Mouse (Mus musculus) liver, adult 2 months (tissue): ENCODE data around the gene Nt5c2. TPM values are rescaled to one million over a fixed set of nuclear protein-coding genes. Genes with fewer than 3 reads are reported as not detected.
A peak's percentile ranks its signal among the peaks of the same experiment; 100 is the strongest.

ENCODE experiments used
- DNase-seq: peaks from one replicate; pipeline ENCODE4 v3.0.0-alpha.2; 2011; ENCODE audit warnings: low read depth, low spot score; ENCODE audit errors: extremely low read depth
- H3K27ac ChIP-seq: fragments of 200-500 bp; replicated peaks from 2 replicates; pipeline ENCODE4 v1.5.1; 2012; ENCODE audit warnings: low read depth, mild to moderate bottlenecking, control low read depth, inconsistent platforms, low read length; ENCODE audit not compliant: insufficient read depth
- H3K27me3 ChIP-seq: fragments of 200-500 bp; 2 replicates; pipeline ENCODE4 v1.6.1; 2012; ENCODE audit warnings: mild to moderate bottlenecking, moderate library complexity, low read length, inconsistent platforms; ENCODE audit not compliant: control insufficient read depth, insufficient read depth
- H3K36me3 ChIP-seq: fragments of 200-500 bp; 2 replicates; pipeline ENCODE4 v1.6.1; 2012; ENCODE audit warnings: low read length, inconsistent platforms; ENCODE audit not compliant: control insufficient read depth, insufficient read depth
- H3K4me1 ChIP-seq: fragments of 200-500 bp; 2 replicates; pipeline ENCODE4 v1.6.1; 2011; ENCODE audit warnings: low read length; ENCODE audit not compliant: control insufficient read depth, insufficient read depth
- H3K4me3 ChIP-seq: fragments of 200-500 bp; 2 replicates; pipeline ENCODE4 v1.5.1; 2011; ENCODE audit warnings: low read depth, mild to moderate bottlenecking, control low read depth, low read length, moderate library complexity; ENCODE audit not compliant: insufficient read depth
- H3K79me2 ChIP-seq: fragments of 200-500 bp; 2 replicates; pipeline ENCODE4 v1.6.1; 2012; ENCODE audit warnings: inconsistent platforms, mild to moderate bottlenecking, low read length, moderate library complexity; ENCODE audit not compliant: control insufficient read depth, insufficient read depth
- H3K9ac ChIP-seq: fragments of 200-500 bp; 2 replicates; pipeline ENCODE4 v1.6.1; 2012; ENCODE audit warnings: low read depth, mild to moderate bottlenecking, control low read depth, inconsistent platforms, low read length
- CTCF ChIP-seq: fragments of 200-500 bp; IDR thresholded peaks from 2 replicates; pipeline ENCODE4 v1.5.1; 2011; ENCODE audit warnings: low read depth, low read length, control low read depth
- POLR2A ChIP-seq: fragments of 200-500 bp; IDR thresholded peaks from 2 replicates; pipeline ENCODE4 v1.6.1; 2011; ENCODE audit warnings: low read length, control low read depth; ENCODE audit not compliant: insufficient read depth; ENCODE audit errors: extremely low read depth
- whole genome bisulfite sequencing: fragments of 180-500 bp; shearing (Covaris S2); methylation state at CpG from one replicate; pipeline ENCODE4 v1.1.7; 2018; 5-methylcytosine and 5-hydroxymethylcytosine counted together
- polyA plus RNA-seq: library from polyadenylated mRNA; depleted of rRNA; stranded (reverse); fragments of >200 nt; gene quantifications from 2 replicates; pipeline ENCODE4 v1.2.3, GENCODE M21; 2012
- total RNA-seq: library from RNA; depleted of rRNA; stranded (reverse); fragments of >200 nt; gene quantifications from 2 replicates; pipeline ENCODE4 v1.2.3, GENCODE M21; 2014

Nt5c2 gene
- total and polyA plus RNA-seq, 2 experiments, result 7.5 to 12.6 TPM

GRCm38 (mm10) chr19:47049840-47050239 is 34.9 kb upstream of the Nt5c2 start:
- no peak for DNase-seq
- no peak for TF ChIP-seq CTCF
- TF ChIP-seq POLR2A, result no peak
- H3K4me3 ChIP-seq, result no peak overlapping the region; the same call in 1 of the 2 replicates
- no peak overlapping the region for H3K9ac ChIP-seq
- H3K4me1 ChIP-seq, result peaks cover 11% of the 10 kb centered on the region
- WGBS, result 8% methylated on average over 7 of the region's 7 CpGs
- H3K79me2 ChIP-seq, result peaks cover 4% of the 10 kb centered on the region; the same call in 1 of the 2 replicates
- peaks cover 10% of the 10 kb centered on the region; the same call in 1 of the 2 replicates for H3K36me3 ChIP-seq
- H3K27ac ChIP-seq, result no peak overlapping the region
- H3K27me3 ChIP-seq, result no peaks in the 10 kb centered on the region

DNA sequence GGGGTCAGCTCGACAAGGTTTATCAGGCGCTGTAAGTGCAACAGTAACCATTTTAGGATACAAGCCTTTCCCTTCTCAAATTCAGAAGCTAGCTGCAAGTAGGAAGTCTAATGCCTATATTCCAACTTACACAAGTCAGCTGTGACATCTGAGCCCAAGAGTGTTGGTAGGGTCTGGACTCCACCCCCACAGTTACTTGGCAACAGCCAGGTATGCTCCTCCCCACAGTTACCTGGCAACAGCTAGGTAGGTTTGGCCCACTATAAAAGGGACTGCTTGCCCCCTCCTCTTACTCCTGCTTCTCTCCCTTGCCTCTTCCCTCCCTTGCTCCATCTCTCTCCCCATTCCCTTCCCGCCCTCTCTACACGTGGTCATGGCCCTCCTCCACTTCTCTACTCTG is 34.1 kb upstream of the Nt5c2 start:
- Histone ChIP-seq H3K4me3 (no peak overlapping the region), H3K4me1 (peaks cover 11% of the 10 kb centered on the region), H3K27me3 (no peaks in the 10 kb centered on the region), H3K9ac (no peak overlapping the region), H3K27ac (no peak overlapping the region), H3K79me2 (peaks cover 4% of the 10 kb centered on the region; the same call in 1 of the 2 replicates), H3K36me3 (peaks cover 10% of the 10 kb centered on the region; the same call in 1 of the 2 replicates)
- TF ChIP-seq CTCF (no peak), POLR2A (no peak)
- DNase-seq, result no peak
- WGBS, result 76% methylated on average over 4 of the region's 4 CpGs

- Histone ChIP-seq H3K36me3 (peaks cover 10% of the 10 kb centered on the region; the same call in 1 of the 2 replicates), H3K4me1 (peaks cover 3% of the 10 kb centered on the region), H3K4me3 (no peak overlapping the region), H3K27ac (no peak overlapping the region), H3K9ac (no peak overlapping the region), H3K79me2 (peaks cover 4% of the 10 kb centered on the region; the same call in 1 of the 2 replicates), H3K27me3 (no peaks in the 10 kb centered on the region)
- no peak for TF ChIP-seq CTCF
- no peak for TF ChIP-seq POLR2A
- WGBS, result 95% methylated on average over 13 of the region's 13 CpGs
- no peak for DNase-seq
Observed at GRCm38 (mm10) chr19:47047236-47047833, 32.4 kb upstream of the Nt5c2 start.

GRCm38 (mm10) chr19:47046343-47046742 is 31.4 kb upstream of the Nt5c2 start:
- DNase-seq, result no peak
- H3K79me2 ChIP-seq, result peaks cover 4% of the 10 kb centered on the region; the same call in 1 of the 2 replicates
- no peak overlapping the region for H3K27ac ChIP-seq
- H3K4me3 ChIP-seq, result no peak overlapping the region
- peaks cover 13% of the 10 kb centered on the region; the same call in 1 of the 2 replicates for H3K36me3 ChIP-seq
- H3K4me1 ChIP-seq, result peaks cover 3% of the 10 kb centered on the region
- 97% methylated on average over 1 of the region's 1 CpGs for WGBS
- H3K9ac ChIP-seq, result no peak overlapping the region
- H3K27me3 ChIP-seq, result no peaks in the 10 kb centered on the region
- TF ChIP-seq POLR2A (no peak), CTCF (peak; percentile 20; the same call in 1 of the 2 replicates)

GRCm38 (mm10) chr19:47043608-47044007 is 28.7 kb upstream of the Nt5c2 start:
- Histone ChIP-seq H3K4me1 (no peaks in the 10 kb centered on the region), H3K36me3 (peaks cover 28% of the 10 kb centered on the region; the same call in 1 of the 2 replicates), H3K27me3 (no peaks in the 10 kb centered on the region), H3K9ac (no peak overlapping the region), H3K4me3 (no peak overlapping the region), H3K27ac (no peak overlapping the region), H3K79me2 (no peaks in the 10 kb centered on the region)
- peak; percentile 34 for DNase-seq
- WGBS, result 52% methylated on average over 3 of the region's 3 CpGs
- TF ChIP-seq POLR2A (no peak), CTCF (no peak)
